Mouse (Mus musculus) heart, embryonic 11.5 days (tissue): Measurements from ENCODE around the gene Hmgn1. TPM values are rescaled to one million over a fixed set of nuclear protein-coding genes. Genes with fewer than 3 reads are reported as not detected.

Source experiments
- ATAC-seq: fragments of 200-750 bp; cut with Nextera tagmentation; replicated peaks from 2 replicates; pipeline ENCODE4 v1.8.0; 2017; ENCODE audit warnings: moderate library complexity; ENCODE audit not compliant: insufficient number of reproducible peaks, low FRiP score, low TSS enrichment
- H3K27ac ChIP-seq: fragments of 300-500 bp; sonication (generic); 2 replicates; pipeline ENCODE4 v1.5.1; 2014; ENCODE audit warnings: mild to moderate bottlenecking, low read depth, low read length
- H3K27me3 ChIP-seq: fragments of 300-500 bp; sonication (generic); 2 replicates; pipeline ENCODE4 v1.6.1; 2014; ENCODE audit warnings: mild to moderate bottlenecking, low read length, mixed read lengths; ENCODE audit not compliant: control insufficient read depth, insufficient read depth
- H3K36me3 ChIP-seq: fragments of 300-500 bp; sonication (generic); 2 replicates; pipeline ENCODE4 v1.6.1; 2014; ENCODE audit warnings: mild to moderate bottlenecking, low read length, moderate library complexity, mixed read lengths; ENCODE audit not compliant: control insufficient read depth, insufficient read depth
- H3K4me1 ChIP-seq: fragments of 300-500 bp; sonication (generic); 2 replicates; pipeline ENCODE4 v1.6.1; 2014; ENCODE audit warnings: low read length; ENCODE audit not compliant: control insufficient read depth, insufficient read depth
- H3K4me2 ChIP-seq: fragments of 300-500 bp; sonication (generic); 2 replicates; pipeline ENCODE4 v1.6.1; 2014; ENCODE audit warnings: mild to moderate bottlenecking, moderate library complexity
- H3K4me3 ChIP-seq: fragments of 300-500 bp; sonication (generic); 2 replicates; pipeline ENCODE4 v1.5.1; 2014; ENCODE audit warnings: low read depth, low read length
- H3K9ac ChIP-seq: fragments of 300-500 bp; sonication (generic); 2 replicates; pipeline ENCODE4 v1.6.1; 2014; ENCODE audit warnings: mild to moderate bottlenecking, low read depth, low read length, moderate library complexity
- H3K9me3 ChIP-seq: fragments of 300-500 bp; sonication (generic); replicated peaks from 2 replicates; pipeline ENCODE4 v1.6.1; 2016; ENCODE audit warnings: low read length; ENCODE audit not compliant: control insufficient read depth
- WGBS: fragments of 180-500 bp; shearing (Covaris S2); extraction: QIAGEN DNeasy Blood & Tissue Kit; methylation state at CpG from one replicate; pipeline ENCODE4 v1.1.7; 2014; ENCODE audit not compliant: insufficient replicate concordance; 5-methylcytosine and 5-hydroxymethylcytosine counted together
- polyA plus RNA-seq: library from polyadenylated mRNA; unstranded; fragments of >200 nt; fragmentation: Nextera tagmentation; extraction: Ambion mirVana; gene quantifications from 2 replicates; pipeline ENCODE4 v1.2.1, GENCODE M21; 2014

Hmgn1 gene
- polyA plus RNA-seq, 1 experiment from 2014 or later = 543 TPM

- WGBS = under 1% methylated on average over 53 of the region's 67 CpGs
- H3K27me3 ChIP-seq = no peaks in the 10 kb centered on the region
- H3K4me3 ChIP-seq = peak overlapping the region; percentile 60
- no peaks in the 10 kb centered on the region for H3K9me3 ChIP-seq
- peaks cover 7% of the 10 kb centered on the region; the same call in 1 of the 2 replicates for H3K4me1 ChIP-seq
- peak; percentile 81 for ATAC-seq
- peak overlapping the region; percentile 88 for H3K27ac ChIP-seq
- H3K9ac ChIP-seq = peak overlapping the region; percentile 91
- H3K36me3 ChIP-seq = no peaks in the 10 kb centered on the region; the same call in none of the 2 replicates
- H3K4me2 ChIP-seq = peak overlapping the region; percentile 96
Measured at GRCm38 (mm10) chr16:96159091-96159731, 31.7 kb upstream of the Hmgn1 start.

GRCm38 (mm10) chr16:96158511-96159080, 31.1 kb upstream of the Hmgn1 start:
- H3K36me3 ChIP-seq = peaks cover 3% of the 10 kb centered on the region
- peak overlapping the region; percentile 88 for H3K27ac ChIP-seq
- no peaks in the 10 kb centered on the region for H3K9me3 ChIP-seq
- peaks cover 7% of the 10 kb centered on the region; the same call in 1 of the 2 replicates for H3K4me1 ChIP-seq
- H3K9ac ChIP-seq = peak overlapping the region; percentile 91
- no peak for ATAC-seq
- peak overlapping the region; percentile 96 for H3K4me2 ChIP-seq
- H3K27me3 ChIP-seq = no peaks in the 10 kb centered on the region
- H3K4me3 ChIP-seq = peak overlapping the region; percentile 60
- WGBS = 51% methylated on average over 12 of the region's 12 CpGs

- H3K4me2 ChIP-seq = no peak overlapping the region
- 91% methylated on average over 11 of the region's 11 CpGs for WGBS
- no peak overlapping the region for H3K9ac ChIP-seq
- no peaks in the 10 kb centered on the region for H3K9me3 ChIP-seq
- H3K36me3 ChIP-seq = peaks cover 3% of the 10 kb centered on the region
- no peak for ATAC-seq
- H3K27me3 ChIP-seq = no peaks in the 10 kb centered on the region
- H3K4me1 ChIP-seq = peaks cover 7% of the 10 kb centered on the region; the same call in 1 of the 2 replicates
- H3K27ac ChIP-seq = no peak overlapping the region
- no peak overlapping the region for H3K4me3 ChIP-seq
Measured at GRCm38 (mm10) chr16:96157171-96157570, 29.6 kb upstream of the Hmgn1 start.

GRCm38 (mm10) chr16:96156019-96156418, 28.5 kb upstream of the Hmgn1 start:
- H3K9me3 ChIP-seq = no peaks in the 10 kb centered on the region
- no peak for ATAC-seq
- no peak overlapping the region for H3K27ac ChIP-seq
- H3K4me2 ChIP-seq = no peak overlapping the region
- WGBS = 87% methylated on average over 8 of the region's 8 CpGs
- H3K36me3 ChIP-seq = peaks cover 3% of the 10 kb centered on the region
- H3K27me3 ChIP-seq = no peaks in the 10 kb centered on the region
- no peak overlapping the region for H3K9ac ChIP-seq
- no peak overlapping the region for H3K4me3 ChIP-seq
- peaks cover 13% of the 10 kb centered on the region for H3K4me1 ChIP-seq

- H3K27ac ChIP-seq = no peak overlapping the region
- no peak overlapping the region for H3K4me3 ChIP-seq
- WGBS = 87% methylated on average over 2 of the region's 2 CpGs
- H3K27me3 ChIP-seq = no peaks in the 10 kb centered on the region
- no peak overlapping the region for H3K4me2 ChIP-seq
- H3K9ac ChIP-seq = no peak overlapping the region
- peaks cover 3% of the 10 kb centered on the region for H3K36me3 ChIP-seq
- no peak for ATAC-seq
- no peaks in the 10 kb centered on the region for H3K9me3 ChIP-seq
- peaks cover 21% of the 10 kb centered on the region for H3K4me1 ChIP-seq
Measured at GRCm38 (mm10) chr16:96154476-96154875, 26.9 kb upstream of the Hmgn1 start.

- peaks cover 3% of the 10 kb centered on the region for H3K36me3 ChIP-seq
- peaks cover 27% of the 10 kb centered on the region for H3K4me1 ChIP-seq
- WGBS = 21% methylated on average over 9 of the region's 9 CpGs
- H3K4me3 ChIP-seq = no peak overlapping the region
- 0 out of 2 replicates have a peak overlapping the region, but pooled peaks have one; percentile 31 for H3K9ac ChIP-seq
- no peaks in the 10 kb centered on the region for H3K27me3 ChIP-seq
- peak overlapping the region; percentile 57 for H3K27ac ChIP-seq
- ATAC-seq = peak; percentile 33; the same call in 1 of the 2 replicates
- H3K4me2 ChIP-seq = no peak overlapping the region
- no peaks in the 10 kb centered on the region for H3K9me3 ChIP-seq
Measured at GRCm38 (mm10) chr16:96151551-96151950, 24.0 kb upstream of the Hmgn1 start.

- no peak overlapping the region for H3K4me2 ChIP-seq
- H3K4me1 ChIP-seq = peaks cover 31% of the 10 kb centered on the region
- WGBS = 49% methylated on average over 4 of the region's 4 CpGs
- no peaks in the 10 kb centered on the region for H3K9me3 ChIP-seq
- 0 out of 2 replicates have a peak overlapping the region, but pooled peaks have one; percentile 31 for H3K9ac ChIP-seq
- no peaks in the 10 kb centered on the region for H3K27me3 ChIP-seq
- peaks cover 3% of the 10 kb centered on the region for H3K36me3 ChIP-seq
- H3K27ac ChIP-seq = peak overlapping the region; percentile 57
- H3K4me3 ChIP-seq = no peak overlapping the region
- no peak for ATAC-seq
Measured at GRCm38 (mm10) chr16:96150995-96151394, 23.5 kb upstream of the Hmgn1 start.

- Histone ChIP-seq H3K4me2 (peak overlapping the region; percentile 43), H3K27ac (peak overlapping the region; percentile 79), H3K27me3 (no peaks in the 10 kb centered on the region), H3K9ac (peak overlapping the region; percentile 59; the same call in 1 of the 2 replicates), H3K9me3 (no peaks in the 10 kb centered on the region), H3K4me1 (peaks cover 33% of the 10 kb centered on the region), H3K36me3 (peaks cover 3% of the 10 kb centered on the region), H3K4me3 (no peak overlapping the region)
- 28% methylated on average over 9 of the region's 9 CpGs for WGBS
- 0 out of 2 replicates have a peak, but pooled peaks have one; percentile 10 for ATAC-seq
Measured at GRCm38 (mm10) chr16:96149311-96149710, 21.8 kb upstream of the Hmgn1 start.
